ENCODE assay signal across 11 mouse cellular contexts in the genomic region with DNA sequence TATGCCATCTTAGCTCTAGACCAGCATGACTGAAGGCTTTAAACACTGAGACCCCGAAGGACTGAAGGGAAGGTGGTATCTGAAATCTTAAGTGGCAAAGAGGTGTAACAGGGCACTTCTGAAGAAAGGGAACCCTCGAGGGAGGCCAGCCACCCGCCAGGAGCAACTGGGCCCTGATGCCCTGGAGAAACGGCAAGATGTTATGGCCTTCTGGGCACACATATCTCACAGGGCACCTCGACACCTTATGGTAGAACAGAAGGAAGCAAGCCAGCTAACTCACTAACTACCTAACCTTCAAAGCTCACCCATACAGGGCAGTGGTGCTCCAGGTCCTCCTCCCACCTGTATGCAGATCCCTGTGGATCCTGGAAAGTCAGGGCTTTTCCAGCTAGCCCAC. TPM values are rescaled to one million over a fixed set of nuclear protein-coding genes. Genes with fewer than 3 reads are reported as not detected.
DNase-seq lines count a peak whose midpoint lies in the region; ATAC-seq and TF ChIP-seq lines count a peak whose summit lies in the region.
"Had no signal": no experiment of that assay in that cellular context is flagged by ENCODE, and none has a peak within 500 bp of the region (broad histone marks: within the 10 kb centered on the region; RNA-seq: fewer than 3 reads in every experiment).

No protein-coding gene starts in this region.

- H3K4me3 ChIP-seq in lung, embryonic 14.5 days (ENCODE audit: low read depth, low read length): no peak overlapping the region
- no peak overlapping the region for H3K4me3 ChIP-seq in forebrain, embryonic 12.5 days (replicated peaks)
- peak overlapping the region; percentile 78; the same call in 1 of the 2 replicates for H3K4me3 ChIP-seq in hindbrain, embryonic 13.5 days
- H3K4me3 ChIP-seq in midbrain, postnatal 0 days (ENCODE audit: low read depth, low read length): 0 out of 2 replicates have a peak overlapping the region, but pooled peaks have one; percentile 8

- ATAC-seq in lung, embryonic 14.5 days (ENCODE audit: insufficient read depth): no peak
- no peak for ATAC-seq in forebrain, embryonic 12.5 days (ENCODE audit: low FRiP score)
- ATAC-seq in hindbrain, embryonic 13.5 days (ENCODE audit: low FRiP score): no peak
- no peak for ATAC-seq in midbrain, postnatal 0 days (ENCODE audit: low FRiP score)

- H3K27ac ChIP-seq in lung, embryonic 14.5 days (ENCODE audit: low read depth): no peak overlapping the region
- no peak overlapping the region for H3K27ac ChIP-seq in forebrain, embryonic 12.5 days
- H3K27ac ChIP-seq in hindbrain, embryonic 13.5 days: no peak overlapping the region
- H3K27ac ChIP-seq in midbrain, postnatal 0 days (ENCODE audit: low read depth, low read length): no peak overlapping the region

- 89% methylated on average over 5 of the region's 5 CpGs for WGBS in lung, embryonic 14.5 days
- WGBS in forebrain, embryonic 12.5 days: 97% methylated on average over 5 of the region's 5 CpGs
- WGBS in hindbrain, embryonic 13.5 days: 91% methylated on average over 5 of the region's 5 CpGs
- 95% methylated on average over 5 of the region's 5 CpGs for WGBS in midbrain, postnatal 0 days

- no peaks in the 10 kb centered on the region for H3K27me3 ChIP-seq in lung, embryonic 14.5 days (ENCODE audit: insufficient read depth, low read length)
- H3K27me3 ChIP-seq in forebrain, embryonic 12.5 days: no peaks in the 10 kb centered on the region
- no peaks in the 10 kb centered on the region for H3K27me3 ChIP-seq in hindbrain, embryonic 13.5 days
- no peaks in the 10 kb centered on the region for H3K27me3 ChIP-seq in midbrain, postnatal 0 days (ENCODE audit: insufficient read depth, low read length)

- H3K36me3 ChIP-seq in lung, embryonic 14.5 days (ENCODE audit: insufficient read depth): peaks cover 17% of the 10 kb centered on the region
- H3K36me3 ChIP-seq in forebrain, embryonic 12.5 days (replicated peaks): peaks cover 13% of the 10 kb centered on the region
- peaks cover 16% of the 10 kb centered on the region for H3K36me3 ChIP-seq in hindbrain, embryonic 13.5 days
- peaks cover 4% of the 10 kb centered on the region; the same call in 1 of the 2 replicates for H3K36me3 ChIP-seq in midbrain, postnatal 0 days (ENCODE audit: insufficient read depth, low read length)

- no peaks in the 10 kb centered on the region for H3K9me3 ChIP-seq in lung, embryonic 14.5 days (ENCODE audit: low read depth, low read length)
- no peaks in the 10 kb centered on the region for H3K9me3 ChIP-seq in forebrain, embryonic 12.5 days
- no peaks in the 10 kb centered on the region for H3K9me3 ChIP-seq in hindbrain, embryonic 13.5 days
- H3K9me3 ChIP-seq in midbrain, postnatal 0 days (ENCODE audit: low read length): no peaks in the 10 kb centered on the region

- TF ChIP-seq CTCF in lung, embryonic 14.5 days (IDR thresholded peaks at IDR 0.05; ENCODE audit: low read depth): no peak
- TF ChIP-seq CTCF in midbrain, postnatal 0 days (IDR thresholded peaks at IDR 0.05): no peak

- no peak for DNase-seq in lung, embryonic 14.5 days
- DNase-seq in lung, postnatal 14 days: no peak
- DNase-seq in midbrain, postnatal 0 days (ENCODE audit: low spot score): no peak
- DNase-seq in right cerebral cortex, postnatal 25 days: no peak
- no peak for DNase-seq in frontal cortex, postnatal 25 days (ENCODE audit: low spot score in 2 of 2)
- DNase-seq: cerebellum, adult 11-12 months; thymus, adult 2 months had no signal

- H3K9ac ChIP-seq in lung, embryonic 14.5 days: peak overlapping the region; percentile 8; the same call in 1 of the 2 replicates
- no peak overlapping the region for H3K9ac ChIP-seq in forebrain, embryonic 12.5 days
- 0 out of 2 replicates have a peak overlapping the region, but pooled peaks have one; percentile 89 for H3K9ac ChIP-seq in hindbrain, embryonic 13.5 days
- no peak overlapping the region for H3K9ac ChIP-seq in midbrain, postnatal 0 days (replicated peaks; ENCODE audit: low read length, poor library complexity, severe bottlenecking)

- H3K4me1 ChIP-seq in lung, embryonic 14.5 days (ENCODE audit: insufficient read depth): peaks cover 10% of the 10 kb centered on the region; the same call in 1 of the 2 replicates
- peaks cover 28% of the 10 kb centered on the region for H3K4me1 ChIP-seq in forebrain, embryonic 12.5 days
- H3K4me1 ChIP-seq in hindbrain, embryonic 13.5 days (replicated peaks): peaks cover 38% of the 10 kb centered on the region
- H3K4me1 ChIP-seq in midbrain, postnatal 0 days (ENCODE audit: insufficient read depth, low read length): peaks cover 17% of the 10 kb centered on the region

- H3K4me2 ChIP-seq in lung, embryonic 14.5 days: peak overlapping the region; percentile 87
- H3K4me2 ChIP-seq in forebrain, embryonic 12.5 days: peak overlapping the region; percentile 78
- peak overlapping the region; percentile 79 for H3K4me2 ChIP-seq in hindbrain, embryonic 13.5 days
- peak overlapping the region; percentile 77; the same call in 1 of the 2 replicates for H3K4me2 ChIP-seq in midbrain, postnatal 0 days (ENCODE audit: low read depth, low read length, poor library complexity, severe bottlenecking)

RNA-seq across cellular contexts. Expression of a gene that starts 2.3 kb away (rescaled TPM):
- polyA plus RNA-seq in lung, embryonic 14.5 days (2014; fragmentation: Nextera tagmentation; extraction: Ambion mirVana): 1.3 and 2.3 TPM in 2 replicates
- 2.7 and 2.8 TPM in 2 replicates for polyA plus RNA-seq in forebrain, embryonic 12.5 days (2016; fragmentation: Nextera tagmentation; extraction: Ambion mirVana)
- polyA plus RNA-seq in hindbrain, embryonic 13.5 days (2015; fragmentation: Nextera tagmentation; extraction: Ambion mirVana): 4.3 and 4.7 TPM in 2 replicates
- 149 and 166 TPM in 2 replicates for total RNA-seq in midbrain, postnatal 0 days (2014; rRNA removed)
- polyA plus RNA-seq in midbrain, postnatal 0 days (2015; fragmentation: Nextera tagmentation; extraction: Ambion mirVana): 4.1 and 5.2 TPM in 2 replicates

RNA-seq across cellular contexts. Expression of a gene that starts 24.2 kb away (rescaled TPM):
- 13.3 and 14.2 TPM in 2 replicates for polyA plus RNA-seq in lung, embryonic 14.5 days (2014; fragmentation: Nextera tagmentation; extraction: Ambion mirVana)
- 21.5 and 22.4 TPM in 2 replicates for polyA plus RNA-seq in forebrain, embryonic 12.5 days (2016; fragmentation: Nextera tagmentation; extraction: Ambion mirVana)
- 17.6 and 18.3 TPM in 2 replicates for polyA plus RNA-seq in hindbrain, embryonic 13.5 days (2015; fragmentation: Nextera tagmentation; extraction: Ambion mirVana)
- 11.8 and 16.0 TPM in 2 replicates for total RNA-seq in midbrain, postnatal 0 days (2014; rRNA removed)
- 12.0 TPM in 2 replicates for polyA plus RNA-seq in midbrain, postnatal 0 days (2015; fragmentation: Nextera tagmentation; extraction: Ambion mirVana)

RNA-seq across cellular contexts. Expression of a gene that starts 33.6 kb away (rescaled TPM):
- polyA plus RNA-seq in lung, embryonic 14.5 days (2014; fragmentation: Nextera tagmentation; extraction: Ambion mirVana): 0.32 TPM in 1 of 2 replicates, not detected in the other
- polyA plus RNA-seq in forebrain, embryonic 12.5 days (2016; fragmentation: Nextera tagmentation; extraction: Ambion mirVana): 0.55 and 1.0 TPM in 2 replicates
- 0.68 and 0.79 TPM in 2 replicates for polyA plus RNA-seq in hindbrain, embryonic 13.5 days (2015; fragmentation: Nextera tagmentation; extraction: Ambion mirVana)
- total RNA-seq in midbrain, postnatal 0 days (2014; rRNA removed): not detected in 2 replicates
- 0.29 TPM in 1 of 2 replicates, not detected in the other for polyA plus RNA-seq in midbrain, postnatal 0 days (2015; fragmentation: Nextera tagmentation; extraction: Ambion mirVana)
- total RNA-seq: heart, adult 8-10 months had no signal
- polyA plus RNA-seq: large intestine, adult 2 months had no signal

RNA-seq across cellular contexts. Expression of a gene that starts 39.0 kb away (rescaled TPM):
- polyA plus RNA-seq in lung, embryonic 14.5 days (2014; fragmentation: Nextera tagmentation; extraction: Ambion mirVana): 496 and 514 TPM in 2 replicates
- 457 TPM in 2 replicates for polyA plus RNA-seq in forebrain, embryonic 12.5 days (2016; fragmentation: Nextera tagmentation; extraction: Ambion mirVana)
- polyA plus RNA-seq in hindbrain, embryonic 13.5 days (2015; fragmentation: Nextera tagmentation; extraction: Ambion mirVana): 476 and 483 TPM in 2 replicates
- total RNA-seq in midbrain, postnatal 0 days (2014; rRNA removed): 386 and 449 TPM in 2 replicates
- polyA plus RNA-seq in midbrain, postnatal 0 days (2015; fragmentation: Nextera tagmentation; extraction: Ambion mirVana): 473 and 491 TPM in 2 replicates

RNA-seq across cellular contexts. Expression of a gene that starts 40.1 kb away (rescaled TPM):
- polyA plus RNA-seq in lung, embryonic 14.5 days (2014; fragmentation: Nextera tagmentation; extraction: Ambion mirVana): 663 and 721 TPM in 2 replicates
- polyA plus RNA-seq in forebrain, embryonic 12.5 days (2016; fragmentation: Nextera tagmentation; extraction: Ambion mirVana): 392 and 426 TPM in 2 replicates
- 369 and 380 TPM in 2 replicates for polyA plus RNA-seq in hindbrain, embryonic 13.5 days (2015; fragmentation: Nextera tagmentation; extraction: Ambion mirVana)
- 177 and 224 TPM in 2 replicates for total RNA-seq in midbrain, postnatal 0 days (2014; rRNA removed)
- polyA plus RNA-seq in midbrain, postnatal 0 days (2015; fragmentation: Nextera tagmentation; extraction: Ambion mirVana): 308 and 329 TPM in 2 replicates

Comparison
In these comparisons a context has a peak if more than half of its experiments do, and no peak if none do; other contexts are left out.
1. H3K4me3 ChIP-seq: peak in hindbrain, embryonic 13.5 days (single experiment) and midbrain, postnatal 0 days (single experiment); none in lung, embryonic 14.5 days (single experiment) and forebrain, embryonic 12.5 days (single experiment).
2. H3K9ac ChIP-seq: peak in lung, embryonic 14.5 days (single experiment) and hindbrain, embryonic 13.5 days (single experiment); none in forebrain, embryonic 12.5 days (single experiment) and midbrain, postnatal 0 days (single experiment).
3. Peak in every context shown above with its lines, with median percentiles within 50 percentile points of each other: H3K4me2 ChIP-seq.